Mouse (Mus musculus): ENCODE measurements around the gene Napb.

GRCm38 (mm10) chr2:148683031-148683430 lies 49.2 kb downstream of the Napb start:
- TF ChIP-seq CTCF (IDR thresholded peaks at IDR 0.05; ENCODE audit: extremely low read depth, insufficient read depth, low read length) = no peak
- no peak for TF ChIP-seq POLR2A (IDR thresholded peaks at IDR 0.05; ENCODE audit: extremely low read depth, insufficient read depth, low read length)
